Mouse (Mus musculus): ENCODE results near the gene Hoxc13.

Hoxc13 gene

DNA sequence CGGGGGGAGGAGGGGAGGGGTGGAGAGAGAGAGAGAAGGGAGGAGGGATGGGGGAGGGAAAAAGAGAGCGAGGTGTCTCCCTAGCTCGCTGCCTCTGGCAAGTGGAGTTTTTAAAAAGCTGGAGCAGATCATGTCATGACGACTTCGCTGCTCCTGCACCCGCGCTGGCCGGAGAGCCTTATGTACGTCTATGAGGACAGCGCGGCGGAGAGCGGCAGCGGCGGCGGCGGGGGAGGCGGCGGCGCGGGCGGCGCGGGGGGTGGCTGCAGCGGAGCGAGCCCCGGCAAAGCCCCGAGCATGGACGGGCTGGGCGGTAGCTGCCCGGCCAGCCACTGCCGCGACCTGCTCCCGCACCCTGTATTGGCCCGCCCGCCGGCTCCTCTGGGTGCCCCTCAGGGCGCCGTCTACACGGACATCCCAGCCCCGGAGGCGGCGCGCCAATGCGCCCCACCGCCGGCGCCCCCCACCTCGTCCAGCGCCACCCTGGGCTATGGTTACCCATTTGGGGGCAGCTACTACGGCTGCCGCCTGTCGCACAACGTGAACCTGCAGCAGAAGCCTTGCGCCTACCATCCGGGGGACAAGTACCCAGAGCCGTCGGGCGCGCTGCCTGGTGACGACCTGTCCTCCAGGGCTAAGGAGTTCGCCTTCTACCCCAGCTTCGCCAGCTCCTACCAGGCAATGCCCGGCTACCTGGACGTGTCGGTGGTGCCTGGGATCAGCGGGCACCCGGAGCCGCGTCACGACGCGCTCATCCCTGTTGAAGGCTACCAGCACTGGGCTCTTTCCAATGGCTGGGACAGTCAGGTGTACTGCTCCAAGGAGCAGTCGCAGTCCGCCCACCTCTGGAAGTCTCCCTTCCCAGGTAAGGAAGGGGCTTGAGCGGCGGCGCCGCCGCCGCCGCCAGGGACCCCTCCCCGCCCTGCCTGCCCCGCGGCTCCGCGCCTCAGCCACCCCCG lies at the start of gene Hoxc13:
TSS of gene Hoxc13 (plus strand) at position 51 of the 959 bp plus-strand sequence.
- peak; percentile 51 for DNase-seq (ENCODE audit: extremely low spot score)

DNA sequence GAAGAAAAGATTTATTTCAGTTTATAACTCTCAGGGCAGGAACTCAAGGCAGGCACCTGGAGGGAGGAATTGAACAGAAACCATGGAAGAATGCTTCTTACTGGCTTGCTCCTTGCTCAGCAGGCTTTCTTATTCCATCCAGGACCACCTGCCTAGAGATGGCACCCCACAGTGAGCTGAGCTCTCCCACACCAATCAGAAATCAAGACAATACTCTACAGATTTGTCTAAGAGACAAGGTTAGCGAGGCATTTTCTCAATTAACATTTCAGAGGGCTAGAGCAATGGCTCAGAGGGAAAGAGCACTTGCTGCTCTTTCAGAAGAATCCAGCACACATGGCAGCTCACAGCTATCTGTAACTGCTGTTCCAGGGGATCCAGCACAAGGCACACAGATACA lies 35.1 kb upstream of the Hoxc13 start:
- no peak for DNase-seq (ENCODE audit: extremely low spot score)

DNA sequence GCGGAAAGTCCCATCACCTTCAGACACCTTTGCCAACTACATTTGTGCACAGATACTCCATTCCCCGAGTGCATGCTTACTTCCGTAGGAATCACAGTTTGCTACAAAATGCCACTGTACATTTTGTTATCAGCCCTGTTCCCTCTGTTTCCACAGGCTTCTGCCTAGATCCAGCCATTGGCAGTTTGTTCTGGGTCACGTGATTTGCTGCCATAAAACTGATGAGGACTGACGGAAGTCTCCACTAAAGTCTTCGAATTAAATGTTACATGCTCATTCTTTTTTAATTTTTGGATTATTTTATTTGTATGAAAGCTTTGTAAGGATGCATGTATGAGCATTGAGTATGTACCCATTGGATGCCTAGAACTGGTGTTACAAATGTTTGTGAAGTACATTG lies 25.8 kb upstream of the Hoxc13 start:
- no peak for DNase-seq (ENCODE audit: extremely low spot score)

- DNase-seq (ENCODE audit: extremely low spot score): no peak
Measured at GRCm38 (mm10) chr15:102904946-102905345, 16.0 kb upstream of the Hoxc13 start.

GRCm38 (mm10) chr15:102909536-102909935 lies 11.4 kb upstream of the Hoxc13 start:
- DNase-seq (ENCODE audit: extremely low spot score): peak; percentile 20

DNA sequence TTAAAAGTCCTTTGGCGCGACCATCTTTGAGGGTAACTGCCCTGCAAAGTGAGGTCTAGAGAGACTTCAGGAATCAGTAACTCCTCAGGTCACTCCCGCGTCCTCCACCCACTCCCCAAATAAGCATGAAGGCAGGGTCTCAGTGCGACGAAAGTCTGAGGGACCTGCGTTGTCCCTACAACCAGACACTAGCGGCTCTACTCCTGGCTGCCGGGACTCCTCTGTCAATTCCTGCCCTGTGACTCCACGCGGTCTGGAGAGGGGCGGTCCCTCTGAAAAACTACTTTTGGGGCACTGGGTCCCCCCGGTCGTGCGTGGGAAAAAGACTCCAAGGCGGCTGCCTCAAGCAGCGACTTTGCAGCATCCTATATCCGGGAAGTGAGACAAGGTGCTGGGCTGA lies 10.9 kb upstream of the Hoxc13 start:
- peak; percentile 64 for DNase-seq (ENCODE audit: extremely low spot score)

GRCm38 (mm10) chr15:102910496-102911095 lies 10.3 kb upstream of the Hoxc13 start:
- DNase-seq (ENCODE audit: extremely low spot score): peak; percentile 63

DNA sequence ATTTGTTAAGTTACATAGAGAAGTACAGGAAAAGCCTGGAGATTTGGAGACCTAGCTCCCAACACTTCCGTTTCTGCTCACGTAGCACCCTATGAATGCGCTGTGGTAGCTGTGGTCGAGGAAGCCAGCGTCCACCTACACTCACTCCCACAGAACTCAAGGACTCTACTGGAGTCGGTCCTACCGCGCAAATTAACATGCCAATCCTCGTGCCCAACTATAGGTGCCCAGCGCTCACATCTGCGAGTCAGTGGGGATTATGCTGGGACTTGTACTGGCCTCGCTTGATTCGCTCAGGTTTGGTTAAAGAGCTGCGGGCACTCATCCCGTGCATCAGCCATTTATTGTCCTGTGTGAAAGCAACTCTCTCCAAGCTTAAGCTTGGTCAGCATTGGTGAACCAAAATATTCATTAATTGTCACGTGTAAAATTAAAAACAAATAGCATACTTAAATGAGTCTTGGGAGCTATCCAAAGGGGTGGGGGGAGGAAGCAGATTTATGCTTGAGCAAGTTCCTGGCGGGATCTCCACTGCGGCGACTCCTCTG lies 7.8 kb upstream of the Hoxc13 start:
- DNase-seq (ENCODE audit: extremely low spot score): peak; percentile 65

- peak; percentile 37 for DNase-seq (ENCODE audit: extremely low spot score)
Measured at GRCm38 (mm10) chr15:102917972-102918572, 2.8 kb upstream of the Hoxc13 start.

- peak; percentile 35 for DNase-seq (ENCODE audit: extremely low spot score)
Measured at GRCm38 (mm10) chr15:102918611-102919265, 2.2 kb upstream of the Hoxc13 start.

GRCm38 (mm10) chr15:102919336-102920180 lies 1.3 kb upstream of the Hoxc13 start:
- DNase-seq (ENCODE audit: extremely low spot score): peak; percentile 22

- peak; percentile 85 for DNase-seq (ENCODE audit: extremely low spot score)
Measured at GRCm38 (mm10) chr15:102920619-102921018, 284 bp upstream of the Hoxc13 start.

DNA sequence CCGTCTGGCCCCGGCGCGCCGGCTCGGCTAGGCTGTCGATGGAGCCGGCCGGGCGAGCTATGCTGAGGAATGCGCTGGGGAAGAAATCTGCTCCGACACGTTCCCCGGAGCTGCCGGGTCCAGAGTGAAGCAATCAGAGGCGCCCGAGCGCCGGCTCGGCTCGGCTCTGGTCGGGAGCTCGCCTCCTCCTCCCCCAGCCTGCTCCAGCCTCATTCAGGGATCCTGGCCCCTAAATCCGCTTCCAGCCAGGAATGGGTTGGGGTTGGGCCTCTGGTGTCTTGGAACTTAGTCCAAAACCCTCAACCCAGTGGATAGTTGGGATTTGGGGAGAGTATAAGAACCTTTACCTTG lies 1.1 kb downstream of the Hoxc13 start:
- DNase-seq (ENCODE audit: extremely low spot score): no peak

GRCm38 (mm10) chr15:102922636-102923500 lies 2.0 kb downstream of the Hoxc13 start:
- no peak for DNase-seq (ENCODE audit: extremely low spot score)

DNA sequence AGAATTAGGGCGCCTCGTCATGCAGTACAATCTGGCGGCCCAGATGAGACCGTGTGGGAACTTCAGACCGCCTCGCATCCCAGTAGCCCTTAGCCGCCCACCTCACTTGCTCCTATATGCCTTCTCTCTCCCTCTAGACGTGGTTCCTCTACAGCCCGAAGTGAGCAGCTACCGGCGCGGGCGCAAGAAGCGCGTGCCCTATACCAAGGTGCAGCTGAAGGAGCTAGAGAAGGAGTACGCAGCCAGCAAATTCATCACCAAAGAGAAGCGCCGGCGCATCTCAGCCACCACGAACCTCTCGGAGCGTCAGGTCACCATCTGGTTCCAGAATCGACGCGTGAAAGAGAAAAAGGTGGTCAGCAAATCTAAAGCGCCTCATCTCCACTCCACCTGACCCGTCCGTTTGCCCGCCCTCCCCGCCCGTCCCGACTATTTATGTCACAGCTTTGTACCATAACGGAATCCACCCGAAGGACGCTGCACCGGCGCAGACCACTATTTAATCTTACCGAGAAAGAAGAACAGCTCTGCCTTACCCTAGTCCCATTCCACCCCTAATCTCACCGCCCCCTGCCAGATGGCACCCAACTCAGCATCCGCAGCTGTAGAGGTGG lies 6.2 kb downstream of the Hoxc13 start:
- DNase-seq (ENCODE audit: extremely low spot score): no peak

GRCm38 (mm10) chr15:102931706-102932358 lies 10.9 kb downstream of the Hoxc13 start:
- no peak for DNase-seq (ENCODE audit: extremely low spot score)

DNA sequence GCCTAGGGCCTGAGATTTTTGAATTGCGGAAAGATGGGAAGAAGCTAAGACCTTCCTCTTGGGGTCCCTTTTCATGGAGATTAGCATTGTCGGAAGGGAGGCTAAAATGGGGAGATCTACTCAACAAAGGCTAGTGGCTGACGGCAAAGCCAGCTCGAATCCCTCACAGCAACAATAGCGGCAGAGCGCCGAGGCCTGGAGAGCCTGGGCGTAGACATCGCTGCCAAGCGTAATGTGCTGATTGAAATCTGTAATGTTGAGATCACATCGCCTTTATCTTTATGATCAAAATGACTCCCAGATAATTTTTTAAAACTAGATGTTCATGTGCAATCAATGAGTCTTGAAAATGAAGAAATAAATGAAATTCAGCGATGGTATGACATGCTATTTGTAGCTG lies 13.5 kb downstream of the Hoxc13 start:
- no peak for DNase-seq (ENCODE audit: extremely low spot score)

DNA sequence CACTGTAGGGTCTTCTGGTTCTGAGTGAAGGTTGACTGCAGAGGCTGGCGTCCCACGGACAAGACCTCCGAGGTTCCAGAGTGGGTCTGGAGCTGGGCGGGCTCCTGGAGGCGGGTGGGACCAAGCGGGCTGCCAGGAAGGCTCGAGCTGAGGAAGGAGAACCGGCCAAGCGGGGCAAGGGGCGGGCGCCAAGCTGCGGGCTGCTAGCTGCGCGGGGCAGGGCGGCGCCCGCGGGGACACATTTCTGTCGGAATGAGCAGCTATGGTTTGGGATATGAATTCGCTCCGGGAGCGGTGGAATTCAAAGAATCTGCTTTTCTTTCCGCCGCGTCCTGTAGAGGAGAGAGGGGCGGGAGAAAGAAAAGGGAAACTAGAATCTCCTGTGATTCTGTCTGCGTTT lies 14.0 kb downstream of the Hoxc13 start:
- peak; percentile 64 for DNase-seq (ENCODE audit: extremely low spot score)

Measured in embryo, embryonic 9.5 days (tissue).